8 mouse cellular contexts compared by ENCODE assay signal in the genomic region with DNA sequence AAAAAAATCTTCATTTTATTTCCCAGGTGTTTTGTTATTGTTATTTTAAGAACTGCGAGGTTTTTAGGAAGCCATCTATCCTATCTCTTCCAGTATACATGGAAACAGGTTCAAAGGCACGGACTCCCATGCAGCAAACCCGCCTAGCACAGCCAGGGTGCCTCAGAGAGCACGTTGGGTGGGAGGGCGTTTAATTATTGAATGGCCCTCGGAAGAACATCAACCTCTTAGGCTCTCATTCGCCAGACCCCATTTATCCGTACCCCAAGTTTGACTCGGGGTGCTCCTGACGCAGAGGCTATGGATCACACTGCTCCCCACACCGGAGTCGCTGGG. TPM values are rescaled to one million over a fixed set of nuclear protein-coding genes. Genes with fewer than 3 reads are reported as not detected.
DNase-seq lines count a peak whose midpoint lies in the region; ATAC-seq lines count a peak whose summit lies in the region.

No protein-coding gene starts in this region.

- H3K27me3 ChIP-seq in kidney, embryonic 15.5 days = no peaks in the 10 kb centered on the region
- no peaks in the 10 kb centered on the region for H3K27me3 ChIP-seq in hindbrain, embryonic 10.5 days (ENCODE audit: insufficient read depth, poor library complexity, severe bottlenecking)
- H3K27me3 ChIP-seq in midbrain, embryonic 11.5 days (ENCODE audit: control insufficient read depth, insufficient read depth, low read length) = no peaks in the 10 kb centered on the region

- peak; percentile 22; the same call in 1 of the 2 replicates for ATAC-seq in kidney, embryonic 15.5 days (replicated peaks; ENCODE audit: low FRiP score)
- ATAC-seq in midbrain, embryonic 11.5 days (ENCODE audit: low FRiP score) = 0 out of 2 replicates have a peak, but pooled peaks have one; percentile 5

- H3K27ac ChIP-seq in kidney, embryonic 15.5 days = peak overlapping the region; percentile 79; the same call in 1 of the 2 replicates
- H3K27ac ChIP-seq in hindbrain, embryonic 10.5 days = peak overlapping the region; percentile 94
- no peak overlapping the region for H3K27ac ChIP-seq in midbrain, embryonic 11.5 days (ENCODE audit: low read depth, low read length)

- peak overlapping the region; percentile 69 for H3K4me3 ChIP-seq in kidney, embryonic 15.5 days (replicated peaks)
- peak overlapping the region; percentile 84 for H3K4me3 ChIP-seq in hindbrain, embryonic 10.5 days
- peak overlapping the region; percentile 91 for H3K4me3 ChIP-seq in midbrain, embryonic 11.5 days (ENCODE audit: low read depth, low read length)

- H3K4me2 ChIP-seq in kidney, embryonic 15.5 days = peak overlapping the region; percentile 91
- H3K4me2 ChIP-seq in midbrain, embryonic 11.5 days = peak overlapping the region; percentile 64

- no peak for DNase-seq in kidney, postnatal 36 days
- DNase-seq in T-cell, adult 2 months (ENCODE audit: low spot score) = peak; percentile 4
- DNase-seq in hindbrain, embryonic 10.5 days (ENCODE audit: low spot score) = no peak
- DNase-seq in midbrain, embryonic 11.5 days (ENCODE audit: low spot score, missing footprints) = no peak
- DNase-seq in left cerebral cortex, adult 11 months (ENCODE audit: low spot score) = no peak
- DNase-seq in thymus, postnatal 25 days = no peak
- no peak for DNase-seq in testis, postnatal 14 days (ENCODE audit: low spot score)

- H3K9me3 ChIP-seq in kidney, embryonic 15.5 days (replicated peaks) = no peaks in the 10 kb centered on the region
- H3K9me3 ChIP-seq in hindbrain, embryonic 10.5 days = no peaks in the 10 kb centered on the region
- no peaks in the 10 kb centered on the region for H3K9me3 ChIP-seq in midbrain, embryonic 11.5 days (ENCODE audit: control insufficient read depth, low read length)

- H3K4me1 ChIP-seq in kidney, embryonic 15.5 days = peaks cover 29% of the 10 kb centered on the region
- H3K4me1 ChIP-seq in hindbrain, embryonic 10.5 days (replicated peaks) = peaks cover 25% of the 10 kb centered on the region
- peaks cover 12% of the 10 kb centered on the region; the same call in 1 of the 2 replicates for H3K4me1 ChIP-seq in midbrain, embryonic 11.5 days (ENCODE audit: control insufficient read depth, insufficient read depth, low read length)

- 5% methylated on average over 12 of the region's 12 CpGs for WGBS in kidney, embryonic 15.5 days
- 9% methylated on average over 12 of the region's 12 CpGs for WGBS in hindbrain, embryonic 10.5 days
- WGBS in midbrain, embryonic 11.5 days = 9% methylated on average over 12 of the region's 12 CpGs

- H3K9ac ChIP-seq in kidney, embryonic 15.5 days = peak overlapping the region; percentile 85
- peak overlapping the region; percentile 83 for H3K9ac ChIP-seq in midbrain, embryonic 11.5 days (ENCODE audit: low read length)

- peaks cover 33% of the 10 kb centered on the region for H3K36me3 ChIP-seq in kidney, embryonic 15.5 days
- H3K36me3 ChIP-seq in hindbrain, embryonic 10.5 days = peaks cover 33% of the 10 kb centered on the region
- H3K36me3 ChIP-seq in midbrain, embryonic 11.5 days (ENCODE audit: control insufficient read depth, insufficient read depth, low read length) = 0 out of 2 replicates have a peak, but pooled peaks cover 5% of the 10 kb centered on the region

RNA-seq across cellular contexts. Expression of gene Zfp777, which starts 1.6 kb away (rescaled TPM):
- 8.9 and 9.8 TPM in 2 replicates for polyA plus RNA-seq in kidney, embryonic 15.5 days (2015; fragmentation: Nextera tagmentation; extraction: Ambion mirVana)
- polyA plus RNA-seq in hindbrain, embryonic 10.5 days (2016; fragmentation: Nextera tagmentation; extraction: Ambion mirVana) = 13.0 and 13.5 TPM in 2 replicates
- 9.2 and 9.5 TPM in 2 replicates for polyA plus RNA-seq in midbrain, embryonic 11.5 days (2014; fragmentation: Nextera tagmentation; extraction: Ambion mirVana)

RNA-seq across cellular contexts. Expression of gene Zfp746, which starts 39.3 kb away (rescaled TPM):
- 19.1 and 24.0 TPM in 2 replicates for polyA plus RNA-seq in kidney, embryonic 15.5 days (2015; fragmentation: Nextera tagmentation; extraction: Ambion mirVana)
- polyA plus RNA-seq in hindbrain, embryonic 10.5 days (2016; fragmentation: Nextera tagmentation; extraction: Ambion mirVana) = 20.9 and 24.5 TPM in 2 replicates
- 20.0 and 21.1 TPM in 2 replicates for polyA plus RNA-seq in midbrain, embryonic 11.5 days (2014; fragmentation: Nextera tagmentation; extraction: Ambion mirVana)
